Mouse (Mus musculus) liver, embryonic 16.5 days (tissue): ENCODE data around the gene Gal. TPM values are rescaled to one million over a fixed set of nuclear protein-coding genes. Genes with fewer than 3 reads are reported as not detected.

ENCODE experiments used
- ATAC-seq: fragments of 200-750 bp; cut with Nextera tagmentation; 2 replicates; pipeline ENCODE4 v1.8.0; 2017; ENCODE audit warnings: low read depth, mild to moderate bottlenecking, moderate number of reproducible peaks, moderate library complexity
- H3K27ac ChIP-seq: fragments of 300-500 bp; sonication (generic); 2 replicates; pipeline ENCODE4 v1.5.1; 2014; ENCODE audit warnings: mild to moderate bottlenecking, low read length
- H3K27me3 ChIP-seq: fragments of 300-500 bp; sonication (generic); 2 replicates; pipeline ENCODE4 v1.6.1; 2014; ENCODE audit warnings: low read depth, low read length, mixed read lengths; ENCODE audit not compliant: control insufficient read depth, insufficient read depth
- H3K36me3 ChIP-seq: fragments of 300-500 bp; sonication (generic); 2 replicates; pipeline ENCODE4 v1.6.1; 2014; ENCODE audit warnings: mild to moderate bottlenecking; ENCODE audit not compliant: control insufficient read depth, insufficient read depth
- H3K4me1 ChIP-seq: fragments of 300-500 bp; sonication (generic); 2 replicates; pipeline ENCODE4 v1.6.1; 2014; ENCODE audit warnings: low read depth, low read length, mixed read lengths; ENCODE audit not compliant: control insufficient read depth
- H3K4me2 ChIP-seq: fragments of 300-500 bp; sonication (generic); 2 replicates; pipeline ENCODE4 v1.6.1; 2014; ENCODE audit warnings: low read depth, low read length, mixed read lengths
- H3K4me3 ChIP-seq: fragments of 300-500 bp; sonication (generic); 2 replicates; pipeline ENCODE4 v1.5.1; 2014; ENCODE audit warnings: low read depth, mild to moderate bottlenecking, low read length
- H3K9ac ChIP-seq: fragments of 300-500 bp; sonication (generic); 2 replicates; pipeline ENCODE4 v1.6.1; 2014; ENCODE audit warnings: low read depth, low read length
- H3K9me3 ChIP-seq: fragments of 300-500 bp; sonication (generic); replicated peaks from 2 replicates; pipeline ENCODE4 v1.6.1; 2016; ENCODE audit warnings: low read length; ENCODE audit not compliant: control insufficient read depth
- WGBS: fragments of 180-500 bp; shearing (Covaris S2); extraction: QIAGEN DNeasy Blood & Tissue Kit; methylation state at CpG from one replicate; pipeline ENCODE4 v1.1.7; 2014; ENCODE audit not compliant: insufficient replicate concordance; 5-methylcytosine and 5-hydroxymethylcytosine counted together
- polyA plus RNA-seq: library from polyadenylated mRNA; unstranded; fragments of >200 nt; fragmentation: Nextera tagmentation; extraction: Ambion mirVana; gene quantifications from 2 replicates; pipeline ENCODE4 v1.2.1, GENCODE M21; 2015

Gal gene
- polyA plus RNA-seq, 1 experiment from 2014 or later, result not detected

- H3K27ac ChIP-seq, result no peak overlapping the region
Observed at GRCm38 (mm10) chr19:3441092-3441491, 26.7 kb upstream of the Gal start.

GRCm38 (mm10) chr19:3440667-3441066 is 26.3 kb upstream of the Gal start:
- Histone ChIP-seq H3K9ac (no peak overlapping the region), H3K27ac (no peak overlapping the region), H3K4me3 (no peak overlapping the region), H3K27me3 (no peaks in the 10 kb centered on the region), H3K9me3 (no peaks in the 10 kb centered on the region), H3K4me1 (no peaks in the 10 kb centered on the region), H3K36me3 (no peaks in the 10 kb centered on the region), H3K4me2 (no peak overlapping the region)
- ATAC-seq, result no peak
- 32% methylated on average over 5 of the region's 5 CpGs for WGBS

More at GRCm38 (mm10) chr19:3441092-3441491, 26.7 kb upstream of the Gal start:
- Histone ChIP-seq H3K4me1 (no peaks in the 10 kb centered on the region), H3K36me3 (no peaks in the 10 kb centered on the region), H3K9ac (no peak overlapping the region), H3K27me3 (no peaks in the 10 kb centered on the region), H3K4me2 (no peak overlapping the region), H3K9me3 (no peaks in the 10 kb centered on the region), H3K4me3 (no peak overlapping the region)
- ATAC-seq, result no peak
- WGBS, result 50% methylated on average over 10 of the region's 10 CpGs

- H3K4me3 ChIP-seq, result no peak overlapping the region
- no peaks in the 10 kb centered on the region for H3K9me3 ChIP-seq
- no peak for ATAC-seq
- no peak overlapping the region for H3K9ac ChIP-seq
- no peaks in the 10 kb centered on the region for H3K36me3 ChIP-seq
- no peaks in the 10 kb centered on the region for H3K27me3 ChIP-seq
- 55% methylated on average over 5 of the region's 5 CpGs for WGBS
- H3K4me2 ChIP-seq, result no peak overlapping the region
- H3K4me1 ChIP-seq, result no peaks in the 10 kb centered on the region
- H3K27ac ChIP-seq, result no peak overlapping the region
Observed at GRCm38 (mm10) chr19:3437980-3438379, 23.6 kb upstream of the Gal start.

GRCm38 (mm10) chr19:3436840-3437239 is 22.5 kb upstream of the Gal start:
- H3K4me1 ChIP-seq, result no peaks in the 10 kb centered on the region
- no peak overlapping the region for H3K4me2 ChIP-seq
- H3K4me3 ChIP-seq, result no peak overlapping the region
- H3K27me3 ChIP-seq, result no peaks in the 10 kb centered on the region
- no peaks in the 10 kb centered on the region for H3K9me3 ChIP-seq
- ATAC-seq, result peak; percentile 16; the same call in 1 of the 2 replicates
- no peak overlapping the region for H3K9ac ChIP-seq
- no peaks in the 10 kb centered on the region for H3K36me3 ChIP-seq
- H3K27ac ChIP-seq, result no peak overlapping the region
- 36% methylated on average over 9 of the region's 9 CpGs for WGBS

- WGBS, result 51% methylated on average over 3 of the region's 3 CpGs
- no peaks in the 10 kb centered on the region for H3K36me3 ChIP-seq
- H3K4me3 ChIP-seq, result no peak overlapping the region
- no peaks in the 10 kb centered on the region for H3K4me1 ChIP-seq
- H3K27me3 ChIP-seq, result no peaks in the 10 kb centered on the region
- no peak overlapping the region for H3K9ac ChIP-seq
- no peak for ATAC-seq
- no peaks in the 10 kb centered on the region for H3K9me3 ChIP-seq
- H3K4me2 ChIP-seq, result no peak overlapping the region
- H3K27ac ChIP-seq, result no peak overlapping the region
Observed at GRCm38 (mm10) chr19:3435824-3436223, 21.5 kb upstream of the Gal start.

DNA sequence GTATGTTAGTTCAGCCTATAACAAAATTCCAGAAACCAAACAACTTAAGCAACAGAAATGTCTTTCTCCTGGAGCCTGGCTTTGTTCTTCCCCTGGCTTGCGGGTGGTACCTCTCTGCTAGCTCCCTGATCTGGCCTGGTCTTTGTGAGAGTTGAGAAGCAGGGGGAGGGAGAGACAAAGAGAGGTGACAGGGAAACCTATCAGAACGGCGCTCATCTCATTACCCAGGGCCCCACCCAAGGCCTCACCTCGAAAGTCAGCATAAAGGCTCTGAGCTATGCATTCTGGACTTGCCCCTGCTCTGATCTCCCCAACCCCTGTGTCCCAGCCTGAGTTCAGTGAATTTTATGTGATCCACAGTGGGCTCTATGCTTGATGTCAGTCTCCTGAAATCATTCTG is 20.3 kb upstream of the Gal start:
- H3K27ac ChIP-seq, result no peak overlapping the region
- H3K36me3 ChIP-seq, result no peaks in the 10 kb centered on the region
- no peak overlapping the region for H3K9ac ChIP-seq
- no peak for ATAC-seq
- no peak overlapping the region for H3K4me2 ChIP-seq
- no peaks in the 10 kb centered on the region for H3K4me1 ChIP-seq
- 30% methylated on average over 4 of the region's 4 CpGs for WGBS
- H3K9me3 ChIP-seq, result no peaks in the 10 kb centered on the region
- no peaks in the 10 kb centered on the region for H3K27me3 ChIP-seq
- H3K4me3 ChIP-seq, result no peak overlapping the region

DNA sequence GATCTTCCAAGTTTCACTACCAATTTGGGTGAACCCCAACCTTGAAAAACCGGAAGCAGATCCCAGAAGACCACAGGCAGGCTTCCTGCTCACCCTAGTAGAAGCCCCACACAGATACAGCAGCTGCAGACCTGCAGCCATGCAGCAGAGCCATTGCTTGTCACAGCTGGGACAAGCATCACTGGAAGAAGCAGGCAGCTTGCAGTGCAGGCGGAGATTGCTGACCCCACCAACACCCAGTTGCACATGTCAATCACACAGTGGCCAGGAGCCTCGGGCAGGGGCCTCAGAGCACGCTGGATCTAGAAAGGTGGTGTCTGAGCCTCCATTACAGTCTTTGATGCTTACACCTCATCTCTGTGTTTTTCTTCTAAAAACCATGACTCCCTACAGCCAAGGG is 19.8 kb upstream of the Gal start:
- ATAC-seq, result no peak
- no peaks in the 10 kb centered on the region for H3K27me3 ChIP-seq
- no peak overlapping the region for H3K4me2 ChIP-seq
- no peak overlapping the region for H3K4me3 ChIP-seq
- H3K9me3 ChIP-seq, result no peaks in the 10 kb centered on the region
- H3K4me1 ChIP-seq, result no peaks in the 10 kb centered on the region
- no peak overlapping the region for H3K9ac ChIP-seq
- no peaks in the 10 kb centered on the region for H3K36me3 ChIP-seq
- H3K27ac ChIP-seq, result no peak overlapping the region
- whole genome bisulfite sequencing, result 33% methylated on average over 4 of the region's 4 CpGs

- Histone ChIP-seq H3K4me2 (no peak overlapping the region), H3K27me3 (no peaks in the 10 kb centered on the region), H3K4me1 (no peaks in the 10 kb centered on the region), H3K9ac (no peak overlapping the region), H3K4me3 (no peak overlapping the region), H3K36me3 (no peaks in the 10 kb centered on the region), H3K27ac (no peak overlapping the region), H3K9me3 (no peaks in the 10 kb centered on the region)
- WGBS, result 41% methylated on average over 2 of the region's 2 CpGs
- ATAC-seq, result no peak
Observed at GRCm38 (mm10) chr19:3431969-3432368, 17.6 kb upstream of the Gal start.

- Histone ChIP-seq H3K27me3 (no peaks in the 10 kb centered on the region), H3K4me3 (no peak overlapping the region), H3K4me1 (no peaks in the 10 kb centered on the region), H3K27ac (no peak overlapping the region), H3K36me3 (no peaks in the 10 kb centered on the region), H3K9ac (no peak overlapping the region), H3K4me2 (no peak overlapping the region), H3K9me3 (no peaks in the 10 kb centered on the region)
- no peak for ATAC-seq
- 57% methylated on average over 7 of the region's 7 CpGs for WGBS
Observed at GRCm38 (mm10) chr19:3431066-3431465, 16.7 kb upstream of the Gal start.
